Mouse (Mus musculus) neural tube, embryonic 12.5 days (tissue): ENCODE data around the gene Slc4a3. TPM values are rescaled to one million over a fixed set of nuclear protein-coding genes. Genes with fewer than 3 reads are reported as not detected.

Experiments used
- ATAC-seq: fragments of 200-750 bp; cut with Nextera tagmentation; 2 replicates; pipeline ENCODE4 v1.8.0; 2017; ENCODE audit warnings: low read depth, mild to moderate bottlenecking, moderate TSS enrichment, moderate library complexity; ENCODE audit not compliant: low FRiP score
- H3K27ac ChIP-seq: fragments of 300-500 bp; sonication (generic); 2 replicates; pipeline ENCODE4 v1.5.1; 2016
- H3K27me3 ChIP-seq: fragments of 300-500 bp; sonication (generic); replicated peaks from 2 replicates; pipeline ENCODE4 v1.6.1; 2016; ENCODE audit warnings: mild to moderate bottlenecking
- H3K36me3 ChIP-seq: fragments of 300-500 bp; sonication (generic); 2 replicates; pipeline ENCODE4 v1.6.1; 2016; ENCODE audit warnings: mild to moderate bottlenecking
- H3K4me1 ChIP-seq: fragments of 300-500 bp; sonication (generic); 2 replicates; pipeline ENCODE4 v1.6.1; 2016
- H3K4me2 ChIP-seq: fragments of 300-500 bp; sonication (generic); replicated peaks from 2 replicates; pipeline ENCODE4 v1.6.1; 2016; ENCODE audit warnings: mild to moderate bottlenecking
- H3K4me3 ChIP-seq: fragments of 300-500 bp; sonication (generic); 2 replicates; pipeline ENCODE4 v1.5.1; 2016
- H3K9ac ChIP-seq: fragments of 300-500 bp; sonication (generic); 2 replicates; pipeline ENCODE4 v1.6.1; 2016; ENCODE audit warnings: mild to moderate bottlenecking
- H3K9me3 ChIP-seq: fragments of 300-500 bp; sonication (generic); 2 replicates; pipeline ENCODE4 v1.6.1; 2016; ENCODE audit warnings: mild to moderate bottlenecking
- WGBS: fragments of 180-500 bp; shearing (Covaris S2); methylation state at CpG from one replicate; pipeline ENCODE4 v1.1.7; 2016; 5-methylcytosine and 5-hydroxymethylcytosine counted together
- polyA plus RNA-seq: library from polyadenylated mRNA; unstranded; fragments of >200 nt; fragmentation: Nextera tagmentation; extraction: Ambion mirVana; gene quantifications from 2 replicates; pipeline ENCODE4 v1.2.1, GENCODE M21; 2016

The Slc4a3 gene
- polyA plus RNA-seq, 1 experiment from 2014 or later = 30.6 TPM

DNA sequence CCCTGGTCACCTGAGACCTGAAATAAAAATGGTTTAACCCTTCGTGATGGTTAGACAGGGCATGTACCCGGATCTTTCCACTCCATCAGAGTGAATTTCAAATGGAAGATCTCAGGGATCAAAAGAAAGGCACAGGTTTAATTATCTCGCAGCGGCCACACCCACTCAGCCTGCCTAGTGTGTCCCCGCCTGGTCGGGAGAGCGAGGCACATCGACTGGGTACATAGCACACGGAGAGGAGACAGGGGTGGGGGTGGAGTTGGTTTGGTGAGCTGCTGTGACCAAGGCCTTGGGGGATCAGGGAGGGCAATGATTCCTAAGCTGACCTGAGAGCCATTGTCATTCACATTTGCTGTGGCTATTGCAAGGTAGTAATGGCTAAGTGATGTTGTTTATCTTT, 48.8 kb downstream of the Slc4a3 start:
- no peaks in the 10 kb centered on the region for H3K9me3 ChIP-seq
- no peak overlapping the region for H3K4me3 ChIP-seq
- WGBS = 46% methylated on average over 9 of the region's 9 CpGs
- no peak for ATAC-seq
- H3K36me3 ChIP-seq = no peaks in the 10 kb centered on the region
- no peak overlapping the region for H3K9ac ChIP-seq
- H3K4me2 ChIP-seq = no peak overlapping the region
- H3K4me1 ChIP-seq = no peaks in the 10 kb centered on the region
- no peak overlapping the region for H3K27ac ChIP-seq
- H3K27me3 ChIP-seq = no peaks in the 10 kb centered on the region; the same call in 1 of the 2 replicates

DNA sequence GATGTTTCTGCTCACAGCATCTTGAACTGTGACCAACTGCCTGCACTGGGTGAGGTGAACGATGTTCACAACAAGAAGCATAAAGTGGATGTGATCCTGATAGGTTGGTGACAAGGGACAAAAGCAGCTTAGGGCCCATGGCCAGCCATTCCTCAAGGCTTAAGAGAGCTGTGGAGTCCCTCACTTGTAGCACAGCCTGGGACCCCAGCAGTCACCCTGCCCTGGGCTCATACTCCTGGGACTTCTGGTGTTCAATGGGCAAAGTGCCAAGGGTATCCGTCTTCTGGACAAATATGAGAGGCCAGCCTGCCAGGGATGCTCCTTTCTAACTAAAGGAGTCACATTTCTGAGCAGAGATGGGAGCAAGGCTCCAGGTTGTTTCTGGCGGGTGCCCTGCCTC, 49.9 kb downstream of the Slc4a3 start:
- H3K9ac ChIP-seq = no peak overlapping the region
- no peak overlapping the region for H3K27ac ChIP-seq
- no peak overlapping the region for H3K4me3 ChIP-seq
- ATAC-seq = no peak
- no peaks in the 10 kb centered on the region; the same call in 1 of the 2 replicates for H3K27me3 ChIP-seq
- WGBS = 81% methylated on average over 3 of the region's 3 CpGs
- H3K4me2 ChIP-seq = no peak overlapping the region
- H3K9me3 ChIP-seq = no peaks in the 10 kb centered on the region
- H3K4me1 ChIP-seq = no peaks in the 10 kb centered on the region
- no peaks in the 10 kb centered on the region for H3K36me3 ChIP-seq

DNA sequence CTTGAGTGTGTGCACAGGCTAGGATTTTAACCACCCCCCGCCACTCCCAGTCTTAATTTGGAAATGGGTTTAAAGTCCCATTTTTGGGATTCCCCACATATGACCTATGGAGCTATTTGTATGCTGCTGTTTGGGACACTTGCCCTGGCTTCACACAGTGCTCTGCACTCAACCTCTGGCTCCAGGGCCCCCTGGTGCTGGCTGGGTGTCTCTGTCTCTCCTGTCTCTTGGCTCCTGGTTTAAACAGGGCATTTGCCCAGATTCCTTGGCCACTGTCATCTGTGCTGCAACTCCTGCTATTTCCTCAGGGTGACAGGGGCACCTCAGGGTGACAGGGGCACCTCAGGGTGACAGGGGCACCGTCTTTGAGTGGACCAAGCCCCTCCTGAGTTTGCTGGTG, 50.8 kb downstream of the Slc4a3 start:
- WGBS = 86% methylated on average over 2 of the region's 2 CpGs
- H3K4me1 ChIP-seq = no peaks in the 10 kb centered on the region
- H3K9me3 ChIP-seq = no peaks in the 10 kb centered on the region
- H3K9ac ChIP-seq = no peak overlapping the region
- no peak for ATAC-seq
- 0 out of 2 replicates have a peak, but pooled peaks cover 2% of the 10 kb centered on the region for H3K27me3 ChIP-seq
- H3K4me3 ChIP-seq = no peak overlapping the region
- H3K4me2 ChIP-seq = no peak overlapping the region
- H3K36me3 ChIP-seq = no peaks in the 10 kb centered on the region
- no peak overlapping the region for H3K27ac ChIP-seq

DNA sequence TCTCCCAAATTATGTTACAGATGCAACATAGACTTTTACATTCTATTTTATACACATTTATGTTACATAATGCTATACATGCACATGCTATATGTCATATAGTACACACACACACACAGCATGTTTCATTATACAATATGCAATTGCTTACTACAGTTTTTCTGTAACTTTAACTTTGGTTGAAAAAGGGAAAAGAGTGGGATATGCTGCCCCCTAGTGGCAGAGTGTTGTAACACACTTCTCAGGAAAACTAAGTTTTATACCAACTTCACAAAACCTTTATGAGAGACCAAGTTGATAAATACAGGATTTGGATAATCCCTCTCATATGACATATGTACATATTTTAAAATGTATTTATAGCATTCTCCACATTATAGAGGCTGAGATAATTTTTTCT, 51.6 kb downstream of the Slc4a3 start:
- Histone ChIP-seq H3K4me1 (no peaks in the 10 kb centered on the region), H3K27me3 (0 out of 2 replicates have a peak, but pooled peaks cover 2% of the 10 kb centered on the region), H3K36me3 (no peaks in the 10 kb centered on the region), H3K4me2 (no peak overlapping the region), H3K9me3 (no peaks in the 10 kb centered on the region), H3K4me3 (no peak overlapping the region), H3K27ac (no peak overlapping the region), H3K9ac (no peak overlapping the region)
- no peak for ATAC-seq

DNA sequence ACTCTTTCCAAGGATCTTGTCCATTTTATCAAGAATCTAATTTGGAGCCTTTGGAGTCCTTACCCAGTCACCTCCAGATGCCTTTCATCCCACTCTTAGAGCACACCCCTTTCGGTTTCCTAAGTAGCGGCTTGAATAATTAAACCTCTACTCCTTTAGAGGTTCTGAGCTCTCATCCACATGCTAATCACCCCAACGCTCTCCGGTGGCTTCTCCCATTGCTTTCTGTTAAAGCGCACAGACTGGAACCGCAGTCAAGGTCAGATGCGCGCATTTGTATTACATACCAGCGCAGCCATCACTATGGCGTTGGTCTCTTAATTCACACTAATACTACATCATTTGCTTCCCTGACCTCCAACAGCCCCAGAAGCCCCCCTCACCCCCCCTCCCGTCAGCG, 55.7 kb downstream of the Slc4a3 start:
- Histone ChIP-seq H3K27me3 (0 out of 2 replicates have a peak, but pooled peaks cover 2% of the 10 kb centered on the region), H3K27ac (no peak overlapping the region), H3K9me3 (no peaks in the 10 kb centered on the region), H3K9ac (no peak overlapping the region), H3K4me2 (peak overlapping the region; percentile 24), H3K36me3 (no peaks in the 10 kb centered on the region), H3K4me3 (no peak overlapping the region), H3K4me1 (no peaks in the 10 kb centered on the region)
- WGBS = 3% methylated on average over 12 of the region's 12 CpGs
- ATAC-seq = no peak

DNA sequence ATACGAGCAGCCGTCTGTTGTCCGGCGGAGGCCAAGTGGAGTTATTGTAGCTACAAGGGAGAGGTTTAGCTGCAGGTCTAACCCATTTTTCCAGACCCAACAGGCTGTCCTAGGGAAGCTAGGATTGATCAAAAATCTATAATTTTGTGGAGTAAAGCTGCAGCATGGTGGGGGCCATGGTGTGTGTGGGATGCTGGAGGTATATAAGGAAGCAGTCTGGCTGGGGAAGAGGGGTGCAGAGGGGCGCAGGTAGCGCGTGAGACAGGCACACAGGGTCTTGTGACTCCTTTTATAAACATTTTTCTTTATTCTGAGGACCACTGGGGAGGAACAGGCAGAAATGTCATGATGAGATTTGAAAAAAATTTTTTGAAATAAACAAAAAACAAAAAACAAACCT, 57.5 kb downstream of the Slc4a3 start:
- no peak overlapping the region for H3K9ac ChIP-seq
- 0 out of 2 replicates have a peak, but pooled peaks cover 2% of the 10 kb centered on the region for H3K27me3 ChIP-seq
- H3K4me2 ChIP-seq = no peak overlapping the region
- H3K4me1 ChIP-seq = no peaks in the 10 kb centered on the region
- no peak for ATAC-seq
- H3K36me3 ChIP-seq = no peaks in the 10 kb centered on the region
- H3K9me3 ChIP-seq = no peaks in the 10 kb centered on the region
- WGBS = 88% methylated on average over 7 of the region's 7 CpGs
- H3K4me3 ChIP-seq = no peak overlapping the region
- H3K27ac ChIP-seq = no peak overlapping the region

DNA sequence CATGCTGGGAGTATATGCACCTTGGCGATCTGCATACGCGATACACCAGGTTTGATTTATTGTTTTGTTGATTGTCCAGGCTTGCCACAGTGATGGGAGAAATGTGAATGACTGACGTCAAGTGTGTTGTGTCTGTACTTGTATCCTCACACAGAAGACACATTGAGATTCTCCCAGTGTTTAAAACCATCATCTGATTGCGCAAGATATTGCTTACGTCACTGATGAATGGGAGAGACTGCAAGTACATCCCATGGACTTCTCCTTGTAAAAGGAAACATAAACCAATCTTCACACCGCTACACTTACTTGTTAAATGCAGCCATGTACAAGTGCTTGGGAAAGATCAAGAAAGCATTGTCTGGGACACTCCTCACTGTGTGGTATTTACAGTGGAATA, 62.2 kb downstream of the Slc4a3 start:
- Histone ChIP-seq H3K4me2 (no peak overlapping the region), H3K4me1 (0 out of 2 replicates have a peak, but pooled peaks cover 4% of the 10 kb centered on the region), H3K9me3 (no peaks in the 10 kb centered on the region), H3K4me3 (no peak overlapping the region), H3K27ac (no peak overlapping the region), H3K9ac (no peak overlapping the region), H3K27me3 (no peaks in the 10 kb centered on the region), H3K36me3 (no peaks in the 10 kb centered on the region)
- WGBS = 93% methylated on average over 7 of the region's 7 CpGs
- no peak for ATAC-seq

DNA sequence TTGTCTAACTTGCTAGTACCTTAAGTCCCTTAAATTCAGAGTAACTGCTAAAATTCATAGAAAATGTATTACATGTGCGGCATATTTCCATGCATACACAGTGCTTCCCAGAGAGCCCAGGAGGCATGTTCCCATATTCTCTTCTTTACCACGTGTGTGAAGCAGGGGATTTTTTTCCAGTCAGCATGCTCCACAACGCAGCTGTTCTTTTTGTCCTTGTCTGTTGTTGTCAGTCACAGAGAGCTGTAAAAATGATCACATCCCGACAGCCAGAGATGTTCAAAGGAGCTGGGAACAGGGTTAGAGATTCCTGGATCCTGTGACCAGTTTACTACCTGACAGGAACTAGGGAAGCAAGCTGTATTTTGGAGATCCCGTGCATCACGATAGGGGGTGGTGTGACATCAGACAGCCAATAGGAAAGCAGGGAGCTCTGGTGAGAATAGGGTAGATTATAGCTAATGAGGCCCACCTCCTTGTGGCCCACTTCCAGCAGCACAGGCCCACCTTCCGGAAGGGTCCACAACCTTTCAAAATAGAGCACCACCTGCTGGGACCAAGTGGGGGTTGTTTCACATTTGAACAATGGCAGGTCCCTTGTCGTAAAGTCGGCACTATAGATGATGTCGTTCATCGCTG, 62.7 kb downstream of the Slc4a3 start:
- Histone ChIP-seq H3K27me3 (no peaks in the 10 kb centered on the region), H3K9ac (no peak overlapping the region), H3K27ac (no peak overlapping the region), H3K4me3 (no peak overlapping the region), H3K4me2 (no peak overlapping the region), H3K36me3 (no peaks in the 10 kb centered on the region), H3K4me1 (0 out of 2 replicates have a peak, but pooled peaks cover 4% of the 10 kb centered on the region), H3K9me3 (no peaks in the 10 kb centered on the region)
- no peak for ATAC-seq
- 69% methylated on average over 11 of the region's 11 CpGs for WGBS

DNA sequence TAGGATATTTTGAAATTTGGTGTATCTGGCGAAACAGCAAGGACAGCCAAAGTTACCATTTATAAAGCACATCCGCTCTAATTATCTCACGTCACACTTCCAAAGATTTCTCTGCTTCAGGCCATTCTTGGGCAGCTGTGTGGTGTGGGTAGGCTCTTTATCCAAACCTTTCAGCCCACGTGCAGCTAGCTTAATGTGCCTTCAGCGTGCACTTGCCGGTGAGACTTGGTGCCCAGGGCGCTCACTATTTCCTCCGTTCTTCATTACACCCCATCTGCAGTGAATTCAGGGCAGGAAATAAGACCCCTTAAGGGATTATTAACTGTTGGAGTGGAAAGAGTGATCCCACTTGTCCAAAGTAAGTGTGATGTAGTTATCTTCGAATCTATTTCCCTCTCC, 63.2 kb downstream of the Slc4a3 start:
- Histone ChIP-seq H3K9me3 (no peaks in the 10 kb centered on the region), H3K27me3 (no peaks in the 10 kb centered on the region), H3K4me1 (0 out of 2 replicates have a peak, but pooled peaks cover 4% of the 10 kb centered on the region), H3K4me2 (no peak overlapping the region), H3K9ac (no peak overlapping the region), H3K4me3 (no peak overlapping the region), H3K36me3 (no peaks in the 10 kb centered on the region), H3K27ac (no peak overlapping the region)
- no peak for ATAC-seq
- WGBS = 76% methylated on average over 9 of the region's 9 CpGs

DNA sequence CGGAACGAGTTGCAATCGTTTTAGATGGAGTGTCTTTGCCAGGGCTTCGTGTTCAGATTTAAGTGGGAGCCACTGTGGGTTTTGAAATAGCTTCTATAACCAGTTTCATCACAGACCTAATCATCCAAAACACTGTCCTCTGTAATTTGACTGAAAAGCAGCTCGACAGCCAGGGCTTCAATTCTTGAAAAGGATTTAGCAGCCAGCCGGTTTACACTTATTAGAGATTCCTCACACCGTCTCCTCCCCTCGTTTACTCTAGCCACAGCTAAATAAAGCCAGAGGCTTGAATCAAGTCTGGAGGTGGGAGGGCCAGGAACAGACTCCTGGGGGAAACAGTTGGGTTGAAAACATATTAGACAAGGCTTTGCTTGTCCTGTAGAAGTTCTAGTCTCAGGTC, 64.5 kb downstream of the Slc4a3 start:
- Histone ChIP-seq H3K27me3 (no peaks in the 10 kb centered on the region), H3K27ac (no peak overlapping the region), H3K4me3 (no peak overlapping the region), H3K9me3 (no peaks in the 10 kb centered on the region), H3K36me3 (no peaks in the 10 kb centered on the region), H3K9ac (no peak overlapping the region), H3K4me2 (no peak overlapping the region), H3K4me1 (0 out of 2 replicates have a peak, but pooled peaks cover 4% of the 10 kb centered on the region)
- 49% methylated on average over 8 of the region's 8 CpGs for WGBS
- no peak for ATAC-seq

Other genes starting within 250 kb of the Slc4a3 start
- gene Dnpep, start 228.3 kb upstream of the Slc4a3 start, polyA plus RNA-seq = 193 and 201 TPM in 2 replicates
- gene Des, start 185.9 kb upstream of the Slc4a3 start, polyA plus RNA-seq = 9.3 and 12.7 TPM in 2 replicates
- gene Speg, start 171.0 kb upstream of the Slc4a3 start, polyA plus RNA-seq = 15.8 and 17.1 TPM in 2 replicates
- 69.9 and 83.5 TPM in 2 replicates for gene Gmppa, start 110.3 kb upstream of the Slc4a3 start, polyA plus RNA-seq
- 22.1 and 24.3 TPM in 2 replicates for gene Asic4, start 95.8 kb upstream of the Slc4a3 start, polyA plus RNA-seq
- gene Chpf, start 67.0 kb upstream of the Slc4a3 start, polyA plus RNA-seq = 43.6 and 43.7 TPM in 2 replicates
- gene Tmem198, start 66.7 kb upstream of the Slc4a3 start, polyA plus RNA-seq = 28.9 and 30.4 TPM in 2 replicates
- 49.0 and 50.6 TPM in 2 replicates for gene Obsl1, start 39.8 kb upstream of the Slc4a3 start, polyA plus RNA-seq
- 7.3 and 10.0 TPM in 2 replicates for gene Inha, start 39.2 kb upstream of the Slc4a3 start, polyA plus RNA-seq
- gene Stk11ip, start 24.7 kb upstream of the Slc4a3 start, polyA plus RNA-seq = 24.8 and 27.1 TPM in 2 replicates